Mouse (Mus musculus) adrenal gland, postnatal 14 days (tissue): ENCODE data around the gene Odf3b. TPM values are rescaled to one million over a fixed set of nuclear protein-coding genes. Genes with fewer than 3 reads are reported as not detected.

Experiments
- DNase-seq: peaks from one replicate; pipeline ENCODE4 v3.0.0; 2021; ENCODE audit warnings: mixed read lengths
- total RNA-seq: library from RNA; stranded (reverse); gene quantifications from 2 replicates; pipeline ENCODE4 v1.2.3, GENCODE M21; 2021

The Odf3b gene
- total RNA-seq, 1 experiment from 2014 or later, result 1.5 TPM

DNA sequence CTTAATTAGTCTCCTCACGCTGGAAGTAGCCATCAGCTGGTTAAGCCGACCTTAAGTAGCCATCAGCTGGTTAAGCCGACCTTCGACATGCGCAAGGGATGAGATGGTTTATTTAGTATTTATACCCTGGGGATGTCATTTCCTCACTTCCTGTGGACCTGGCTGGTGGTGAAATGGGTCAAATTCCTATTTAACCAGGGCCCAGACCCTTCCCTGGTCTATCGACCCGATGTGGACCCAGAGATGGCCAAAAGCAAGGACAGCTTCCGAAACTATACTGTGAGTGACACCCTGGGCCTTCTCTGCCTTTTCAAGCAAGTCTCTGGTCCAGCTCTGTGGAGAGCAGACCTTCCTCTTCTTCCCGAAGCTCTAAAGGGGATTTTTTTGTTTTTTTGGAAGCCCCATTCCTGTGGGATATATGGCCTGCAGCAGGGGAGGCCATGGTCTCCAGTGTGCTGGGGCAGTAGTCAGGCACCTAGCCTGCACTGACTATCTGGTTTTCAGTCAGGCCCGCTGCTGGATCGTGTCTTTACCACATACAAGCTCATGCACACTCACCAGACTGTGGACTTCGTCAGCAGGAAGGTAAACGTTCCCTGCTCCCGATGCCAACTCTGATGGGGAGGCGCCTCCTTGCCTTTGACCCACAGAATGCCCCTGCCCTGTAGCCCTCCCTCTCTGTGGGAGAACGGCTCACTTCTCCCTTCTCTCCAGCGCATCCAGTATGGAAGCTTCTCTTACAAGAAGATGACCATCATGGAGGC is 44.1 kb downstream of the Odf3b start:
- no peak for DNase-seq

- no peak for DNase-seq
Observed at GRCm38 (mm10) chr15:89334271-89334670, 44.8 kb downstream of the Odf3b start, which contains the start of gene Miox. TSS of gene Miox (plus strand) at chr15:89334398.

Other genes starting within 250 kb of the Odf3b start
- gene Mapk12, start 238.6 kb downstream of the Odf3b start, total RNA-seq, result 8.6 and 9.6 TPM in 2 replicates
- gene Mapk11, start 229.7 kb downstream of the Odf3b start, total RNA-seq, result 5.3 and 6.4 TPM in 2 replicates
- gene Plxnb2, start 198.5 kb downstream of the Odf3b start, total RNA-seq, result 83.2 and 110 TPM in 2 replicates
- 5.0 and 6.2 TPM in 2 replicates for gene Dennd6b, start 182.8 kb downstream of the Odf3b start, total RNA-seq
- gene Ppp6r2, start 167.7 kb downstream of the Odf3b start, total RNA-seq, result 41.1 and 52.4 TPM in 2 replicates
- gene Sbf1, start 64.0 kb downstream of the Odf3b start, total RNA-seq, result 74.0 and 99.4 TPM in 2 replicates
- not detected in 2 replicates for gene Adm2, start 56.6 kb downstream of the Odf3b start, total RNA-seq
- not detected in 2 replicates for gene Miox, start 44.9 kb downstream of the Odf3b start, total RNA-seq
- gene Lmf2, start 23.6 kb downstream of the Odf3b start, total RNA-seq, result 43.2 and 44.6 TPM in 2 replicates
- 83.3 and 85.8 TPM in 2 replicates for gene Ncaph2, start 23.6 kb downstream of the Odf3b start, total RNA-seq
- 39.5 and 43.5 TPM in 2 replicates for gene Sco2, start 5.4 kb downstream of the Odf3b start, total RNA-seq
- 0.68 and 4.5 TPM in 2 replicates for gene Tymp, start 2.2 kb downstream of the Odf3b start, total RNA-seq
- not detected in 2 replicates for gene Klhdc7b, start 5.6 kb upstream of the Odf3b start, total RNA-seq
- not detected in 2 replicates for gene Syce3, start 31.2 kb upstream of the Odf3b start, total RNA-seq
- 525 and 569 TPM in 2 replicates for gene Cpt1b, start 46.6 kb upstream of the Odf3b start, total RNA-seq
- 2.5 TPM in 2 replicates for gene C730034F03Rik, start 50.3 kb upstream of the Odf3b start, total RNA-seq
- gene Gm44502, start 50.4 kb upstream of the Odf3b start, total RNA-seq, result 11.0 and 11.5 TPM in 2 replicates
- gene Chkb, start 50.6 kb upstream of the Odf3b start, total RNA-seq, result 98.6 and 101 TPM in 2 replicates
- gene Mapk8ip2, start 74.6 kb upstream of the Odf3b start, total RNA-seq, result 8.0 and 9.1 TPM in 2 replicates
- gene Arsa, start 98.1 kb upstream of the Odf3b start, total RNA-seq, result 23.3 and 26.9 TPM in 2 replicates
- 57.8 and 71.6 TPM in 2 replicates for gene Shank3, start 120.3 kb upstream of the Odf3b start, total RNA-seq
- 0.48 and 0.75 TPM in 2 replicates for gene Acr, start 189.0 kb upstream of the Odf3b start, total RNA-seq
- 9.1 and 12.2 TPM in 2 replicates for gene Rabl2, start 212.6 kb upstream of the Odf3b start, total RNA-seq